Mouse (Mus musculus) limb, embryonic 10.5 days (tissue): ENCODE data around the gene Dguok. TPM values are rescaled to one million over a fixed set of nuclear protein-coding genes. Genes with fewer than 3 reads are reported as not detected.

Source experiments
- DNase-seq: peaks from one replicate; pipeline ENCODE4 v3.0.0-alpha.2; 2017; ENCODE audit warnings: low spot score
- H3K27ac ChIP-seq: fragments of 300-500 bp; sonication (generic); 2 replicates; pipeline ENCODE4 v1.5.1; 2016; ENCODE audit warnings: mild to moderate bottlenecking
- H3K27me3 ChIP-seq: fragments of 300-500 bp; sonication (generic); 2 replicates; pipeline ENCODE4 v1.6.1; 2016; ENCODE audit warnings: low read depth, mild to moderate bottlenecking; ENCODE audit not compliant: poor library complexity, severe bottlenecking
- H3K36me3 ChIP-seq: fragments of 300-500 bp; sonication (generic); 2 replicates; pipeline ENCODE4 v1.6.1; 2016; ENCODE audit warnings: mild to moderate bottlenecking, moderate library complexity
- H3K4me1 ChIP-seq: fragments of 300-500 bp; sonication (generic); 2 replicates; pipeline ENCODE4 v1.6.1; 2016
- H3K4me3 ChIP-seq: fragments of 300-500 bp; sonication (generic); 2 replicates; pipeline ENCODE4 v1.5.1; 2016; ENCODE audit warnings: mild to moderate bottlenecking, moderate library complexity
- H3K9me3 ChIP-seq: fragments of 300-500 bp; sonication (generic); replicated peaks from 2 replicates; pipeline ENCODE4 v1.6.1; 2016; ENCODE audit warnings: mild to moderate bottlenecking
- WGBS: fragments of 180-500 bp; shearing (Covaris S2); methylation state at CpG from one replicate; pipeline ENCODE4 v1.1.7; 2016; 5-methylcytosine and 5-hydroxymethylcytosine counted together
- polyA plus RNA-seq: library from polyadenylated mRNA; unstranded; fragments of >200 nt; fragmentation: Nextera tagmentation; extraction: Ambion mirVana; gene quantifications from 2 replicates; pipeline ENCODE4 v1.2.1, GENCODE M21; 2016

Gene Dguok
- polyA plus RNA-seq, 1 experiment from 2014 or later: 69.5 TPM

GRCm38 (mm10) chr6:83471739-83472138 lies 35.0 kb downstream of the Dguok start:
- no peak overlapping the region for H3K4me3 ChIP-seq
- H3K36me3 ChIP-seq: no peaks in the 10 kb centered on the region
- 90% methylated on average over 7 of the region's 7 CpGs for WGBS
- H3K27ac ChIP-seq: no peak overlapping the region
- H3K9me3 ChIP-seq: no peaks in the 10 kb centered on the region
- DNase-seq: no peak
- H3K4me1 ChIP-seq: 0 out of 2 replicates have a peak, but pooled peaks cover 3% of the 10 kb centered on the region
- H3K27me3 ChIP-seq: no peaks in the 10 kb centered on the region

DNA sequence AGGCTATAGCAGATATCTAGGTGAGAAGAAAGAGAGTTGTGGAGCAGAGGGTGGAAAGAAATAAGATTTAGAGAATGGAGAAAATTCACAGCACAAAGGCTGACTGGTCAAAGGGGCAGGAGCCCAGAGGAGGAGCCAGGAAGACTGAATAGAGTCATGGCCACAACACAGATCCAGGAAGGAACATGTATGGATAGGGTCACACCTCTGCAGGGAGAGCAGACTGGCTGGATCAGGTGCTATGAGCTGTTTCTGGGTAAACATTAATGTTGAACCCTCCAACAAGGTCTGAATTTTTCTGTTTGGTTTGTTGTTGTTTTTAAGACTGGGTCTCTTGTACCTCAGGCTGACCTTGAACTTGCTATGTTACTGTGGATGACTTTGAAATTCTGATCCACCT lies 42.8 kb downstream of the Dguok start:
- no peaks in the 10 kb centered on the region for H3K27me3 ChIP-seq
- H3K36me3 ChIP-seq: no peaks in the 10 kb centered on the region
- H3K9me3 ChIP-seq: no peaks in the 10 kb centered on the region
- H3K4me3 ChIP-seq: no peak overlapping the region
- H3K27ac ChIP-seq: no peak overlapping the region
- no peak for DNase-seq
- H3K4me1 ChIP-seq: peaks cover 13% of the 10 kb centered on the region; the same call in 1 of the 2 replicates

- Histone ChIP-seq H3K4me3 (no peak within 1 kb of the TSS), H3K9me3 (no peaks in the 10 kb centered on the region), H3K36me3 (peaks cover 6% of the 10 kb centered on the region; the same call in 1 of the 2 replicates), H3K27me3 (no peaks in the 10 kb centered on the region), H3K4me1 (peaks cover 52% of the 10 kb centered on the region), H3K27ac (0 out of 2 replicates have a peak within 1 kb of the TSS, but pooled peaks have one; percentile 19)
- 79% methylated on average over 4 of the region's 4 CpGs for WGBS
- no peak for DNase-seq
Measured at GRCm38 (mm10) chr6:83459034-83459644, 47.6 kb downstream of the Dguok start, which contains the start of gene Tet3. Gene Tet3, minus strand, starts transcription at chr6:83459084.

GRCm38 (mm10) chr6:83456984-83457810 lies 49.6 kb downstream of the Dguok start:
- Histone ChIP-seq H3K27ac (peak overlapping the region; percentile 100), H3K4me3 (peak overlapping the region; percentile 96), H3K36me3 (peaks cover 24% of the 10 kb centered on the region), H3K9me3 (no peaks in the 10 kb centered on the region), H3K27me3 (no peaks in the 10 kb centered on the region), H3K4me1 (peaks cover 70% of the 10 kb centered on the region)
- 3% methylated on average over 33 of the region's 33 CpGs for WGBS
- peak; percentile 57 for DNase-seq

DNA sequence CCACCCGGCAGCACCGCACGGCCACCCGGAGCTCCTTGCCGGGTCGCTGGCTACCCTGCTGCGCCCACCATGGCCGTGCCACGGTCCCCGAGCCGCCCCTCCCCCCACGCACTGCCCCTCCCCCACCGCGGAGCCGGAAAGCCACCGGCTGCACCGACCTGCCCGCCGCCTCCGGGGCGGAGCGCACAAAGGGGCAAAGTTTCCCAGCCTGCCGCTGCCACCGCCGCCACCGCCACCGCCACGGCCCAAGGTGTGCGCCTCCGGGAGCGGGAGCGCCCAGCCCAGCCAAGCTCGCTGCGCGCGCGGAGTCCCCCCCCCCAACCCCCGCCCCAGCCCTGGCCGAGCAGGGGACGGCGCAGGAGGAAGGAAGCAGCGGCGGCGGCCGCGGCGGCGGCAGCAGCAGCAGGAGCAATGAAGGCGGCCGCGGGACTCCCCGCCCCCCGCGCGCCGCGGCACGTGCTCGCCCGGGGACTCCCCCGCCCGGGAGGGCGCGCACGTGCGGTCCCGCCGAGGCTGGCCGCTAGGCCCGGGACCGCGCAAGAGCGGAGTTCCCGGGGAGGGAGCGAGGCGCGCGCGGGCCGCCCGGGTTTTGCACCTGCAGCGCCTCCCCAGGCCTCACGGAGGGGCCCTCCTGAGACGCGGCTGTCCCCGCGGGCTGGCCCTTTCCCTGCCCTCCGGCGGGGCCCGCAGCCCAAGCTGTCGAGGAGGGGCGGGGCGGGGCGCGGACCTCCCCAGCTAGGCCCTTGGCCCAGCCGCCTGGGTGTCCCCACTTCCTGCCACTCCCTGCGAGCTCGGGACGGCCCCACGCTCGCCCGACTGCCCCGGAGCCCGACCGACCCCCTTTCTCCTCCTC lies 50.4 kb downstream of the Dguok start:
- H3K4me1 ChIP-seq: peaks cover 78% of the 10 kb centered on the region
- H3K4me3 ChIP-seq: peak overlapping the region; percentile 96
- peaks cover 32% of the 10 kb centered on the region for H3K36me3 ChIP-seq
- DNase-seq: peak; percentile 85
- no peaks in the 10 kb centered on the region for H3K9me3 ChIP-seq
- no peaks in the 10 kb centered on the region for H3K27me3 ChIP-seq
- under 1% methylated on average over 85 of the region's 105 CpGs for WGBS
- peak overlapping the region; percentile 100 for H3K27ac ChIP-seq

- Histone ChIP-seq H3K36me3 (peaks cover 38% of the 10 kb centered on the region), H3K27me3 (no peaks in the 10 kb centered on the region), H3K9me3 (no peaks in the 10 kb centered on the region), H3K27ac (peak overlapping the region; percentile 100), H3K4me3 (peak overlapping the region; percentile 96), H3K4me1 (peaks cover 84% of the 10 kb centered on the region)
- peak; percentile 51 for DNase-seq
- under 1% methylated on average over 39 of the region's 41 CpGs for WGBS
Measured at GRCm38 (mm10) chr6:83455328-83456130, 51.2 kb downstream of the Dguok start.

- DNase-seq: no peak
- Histone ChIP-seq H3K27me3 (no peaks in the 10 kb centered on the region), H3K4me3 (peak overlapping the region; percentile 96), H3K36me3 (peaks cover 57% of the 10 kb centered on the region), H3K27ac (peak overlapping the region; percentile 54; the same call in 1 of the 2 replicates), H3K4me1 (peaks cover 94% of the 10 kb centered on the region), H3K9me3 (no peaks in the 10 kb centered on the region)
- 64% methylated on average over 11 of the region's 11 CpGs for WGBS
Measured at GRCm38 (mm10) chr6:83453706-83454105, 53.1 kb downstream of the Dguok start.

DNA sequence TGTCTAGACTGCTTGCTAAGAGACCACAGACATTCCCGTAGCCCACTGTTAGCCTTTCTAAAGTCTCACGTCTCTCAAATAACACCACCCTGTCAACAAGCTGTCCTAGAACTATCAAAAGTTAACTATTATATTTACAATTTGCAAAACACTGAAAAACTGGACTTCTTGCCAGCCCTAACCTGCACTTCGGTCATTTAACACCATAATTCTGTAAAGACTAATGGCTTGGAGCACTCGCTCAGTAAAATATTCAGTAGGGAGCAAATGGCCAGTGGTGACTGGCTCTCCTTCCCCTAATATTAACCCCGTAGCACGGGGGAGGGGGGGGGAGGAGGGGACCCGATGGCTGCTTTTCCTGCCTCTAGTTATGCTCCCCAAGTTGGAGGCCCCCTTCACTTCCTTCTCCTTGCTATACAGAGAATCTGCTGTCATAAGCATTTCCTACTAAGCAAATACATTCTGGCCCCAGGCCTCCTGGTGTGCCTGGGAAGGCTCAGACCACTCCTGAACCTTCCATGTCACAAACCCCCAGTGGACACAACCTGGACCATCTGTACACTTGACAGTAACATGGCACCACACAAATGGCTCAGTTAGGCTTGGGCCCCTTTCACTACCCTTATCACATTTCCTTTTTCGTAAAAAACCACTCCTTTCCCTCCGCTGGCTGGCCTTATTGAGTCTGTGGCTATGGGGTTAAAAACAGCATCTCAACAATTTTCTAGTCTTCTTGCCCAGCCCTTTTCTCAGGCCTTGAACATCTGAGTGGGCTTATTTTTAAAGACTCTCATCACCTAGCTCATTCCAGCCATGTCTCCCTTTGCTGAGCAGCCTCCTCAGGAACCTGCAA lies 56.1 kb downstream of the Dguok start:
- H3K4me3 ChIP-seq: no peak overlapping the region
- 71% methylated on average over 9 of the region's 9 CpGs for WGBS

DNA sequence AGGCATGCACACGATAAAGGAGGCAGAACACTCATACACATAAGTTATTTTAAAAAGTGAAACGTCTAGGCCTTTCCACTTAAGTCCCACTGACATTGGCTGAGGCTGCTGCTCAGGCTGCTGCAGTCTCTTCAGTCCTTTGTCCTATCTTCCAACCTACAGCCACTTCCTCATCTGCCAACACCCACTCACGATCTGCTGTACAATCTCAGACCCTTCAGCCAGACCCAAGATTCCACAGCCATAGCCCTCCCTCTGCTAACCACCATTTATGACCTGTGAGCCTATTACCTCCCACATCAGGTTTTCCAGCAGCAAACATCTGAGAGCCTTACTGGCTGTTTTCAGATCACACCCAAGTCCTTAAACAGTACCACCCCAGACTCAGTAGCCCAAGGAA lies 57.3 kb downstream of the Dguok start:
- no peak overlapping the region for H3K27ac ChIP-seq
- H3K27me3 ChIP-seq: no peaks in the 10 kb centered on the region
- no peak for DNase-seq
- no peak overlapping the region for H3K4me3 ChIP-seq
- 61% methylated on average over 3 of the region's 3 CpGs for WGBS
- peaks cover 96% of the 10 kb centered on the region for H3K36me3 ChIP-seq
- peaks cover 82% of the 10 kb centered on the region for H3K4me1 ChIP-seq
- H3K9me3 ChIP-seq: no peaks in the 10 kb centered on the region

More for the DNA sequence above, 56.1 kb downstream of the Dguok start:
- Histone ChIP-seq H3K27ac (no peak overlapping the region), H3K9me3 (no peaks in the 10 kb centered on the region), H3K4me1 (peaks cover 84% of the 10 kb centered on the region), H3K36me3 (peaks cover 87% of the 10 kb centered on the region), H3K27me3 (no peaks in the 10 kb centered on the region)
- no peak for DNase-seq

DNA sequence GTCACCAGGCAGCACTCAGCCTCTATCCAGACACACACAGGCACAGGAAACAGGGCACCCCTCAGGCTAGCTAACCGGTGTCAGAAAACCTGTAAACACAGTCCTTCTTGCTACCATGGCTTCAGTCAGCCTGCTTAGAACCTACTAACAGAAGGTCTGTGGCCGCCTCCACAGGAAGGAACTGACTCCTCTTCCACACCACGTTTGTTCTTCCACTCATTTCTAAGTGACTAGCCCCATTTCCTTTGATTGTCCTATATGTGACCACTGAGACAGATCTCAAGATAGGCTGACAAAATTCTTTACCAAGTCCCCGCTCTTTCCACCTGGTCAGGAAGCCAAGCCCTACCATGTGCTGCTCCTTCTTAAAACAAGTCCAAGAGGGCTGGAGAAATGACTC lies 57.9 kb downstream of the Dguok start:
- H3K9me3 ChIP-seq: no peaks in the 10 kb centered on the region
- peaks cover 82% of the 10 kb centered on the region for H3K4me1 ChIP-seq
- DNase-seq: no peak
- no peaks in the 10 kb centered on the region for H3K27me3 ChIP-seq
- H3K27ac ChIP-seq: no peak overlapping the region
- 82% methylated on average over 4 of the region's 4 CpGs for WGBS
- H3K4me3 ChIP-seq: no peak overlapping the region
- H3K36me3 ChIP-seq: peaks cover 95% of the 10 kb centered on the region

DNA sequence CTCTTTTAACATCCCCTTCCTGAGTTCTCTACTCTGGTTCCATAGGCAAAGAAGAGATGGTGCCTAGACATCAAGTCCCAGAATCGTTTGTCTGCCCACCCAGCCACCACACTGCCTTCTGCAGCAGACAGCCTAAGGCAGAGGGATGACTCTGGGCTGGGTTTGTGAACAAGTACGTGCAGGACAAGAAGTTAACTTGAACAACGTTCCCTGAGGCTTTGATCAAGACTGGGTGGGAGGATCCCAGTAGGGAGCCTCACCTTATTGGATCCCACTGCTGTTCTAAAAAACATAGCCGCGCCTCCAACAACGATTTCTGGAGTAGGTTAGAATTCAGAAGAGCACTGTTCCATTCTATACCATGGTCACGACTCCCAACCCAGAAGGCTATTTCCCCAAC lies 59.7 kb downstream of the Dguok start:
- H3K27ac ChIP-seq: no peak overlapping the region
- no peaks in the 10 kb centered on the region for H3K9me3 ChIP-seq
- DNase-seq: no peak
- H3K27me3 ChIP-seq: no peaks in the 10 kb centered on the region
- peaks cover 82% of the 10 kb centered on the region for H3K36me3 ChIP-seq
- peaks cover 84% of the 10 kb centered on the region for H3K4me1 ChIP-seq
- no peak overlapping the region for H3K4me3 ChIP-seq
- 72% methylated on average over 7 of the region's 7 CpGs for WGBS
